Mouse (Mus musculus): ENCODE data around the gene Trappc3.
"Not testable (repeated sequence)": the region's sequence is repeated elsewhere in the genome, so short reads cannot be mapped to it uniquely, and the experiment has no call there.

The Trappc3 gene

DNA sequence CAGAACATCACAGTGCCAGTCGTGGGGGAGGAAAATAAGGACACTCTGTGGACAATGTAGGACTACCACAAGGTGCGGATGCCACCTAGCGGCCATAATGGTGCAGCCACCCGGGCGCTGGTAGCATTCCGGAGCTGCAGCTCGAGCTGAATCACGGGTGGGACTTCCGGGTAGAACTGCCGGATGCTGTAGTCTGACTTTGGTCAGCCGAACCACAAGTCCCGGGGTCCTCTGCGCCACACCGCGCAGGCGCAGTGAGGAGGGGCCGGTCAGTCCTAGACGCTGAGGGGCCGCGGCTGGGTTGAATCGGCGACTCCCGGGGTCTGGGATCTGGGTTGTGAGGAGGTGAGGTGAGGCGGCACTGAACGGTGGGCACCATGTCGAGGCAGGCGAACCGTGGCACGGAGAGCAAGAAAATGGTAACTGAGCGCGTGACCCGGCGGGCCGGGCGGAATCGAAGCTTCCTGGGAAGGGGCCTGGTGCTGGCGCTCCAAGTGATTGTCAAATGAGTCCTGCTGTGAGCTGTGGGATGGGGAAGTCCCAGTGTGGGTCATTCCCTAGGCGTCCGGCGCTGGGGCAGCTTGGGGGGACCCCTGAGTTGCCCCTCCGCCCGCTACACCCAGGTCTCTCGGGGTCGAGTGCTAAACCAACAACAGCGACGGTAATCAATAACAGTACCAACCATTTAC, at the start of gene Trappc3:
TSS of gene Trappc3 (plus strand) at position 207 of the 689 bp plus-strand sequence.
- peak; percentile 99 to 100 for DNase-seq

DNA sequence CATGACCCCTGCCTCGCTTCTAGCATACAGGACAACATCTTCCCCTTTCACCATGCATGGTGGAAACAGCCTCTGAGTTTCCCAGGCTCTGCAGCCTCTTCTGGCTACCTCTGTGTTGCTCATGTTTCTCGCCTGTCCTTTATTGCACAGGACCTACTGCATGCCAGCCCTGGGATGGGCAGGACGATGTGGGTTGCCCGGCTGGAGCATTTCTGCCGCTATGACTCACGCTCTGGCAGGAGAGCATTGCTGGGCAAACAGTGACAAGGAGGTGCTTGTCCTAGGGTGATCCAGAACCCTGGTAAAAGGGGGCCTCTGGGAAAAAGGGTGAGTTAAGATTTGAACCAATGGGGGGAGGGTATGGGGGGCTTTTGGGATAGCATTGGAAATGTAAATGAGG, 44.4 kb upstream of the Trappc3 start:
- DNase-seq, result no peak

DNA sequence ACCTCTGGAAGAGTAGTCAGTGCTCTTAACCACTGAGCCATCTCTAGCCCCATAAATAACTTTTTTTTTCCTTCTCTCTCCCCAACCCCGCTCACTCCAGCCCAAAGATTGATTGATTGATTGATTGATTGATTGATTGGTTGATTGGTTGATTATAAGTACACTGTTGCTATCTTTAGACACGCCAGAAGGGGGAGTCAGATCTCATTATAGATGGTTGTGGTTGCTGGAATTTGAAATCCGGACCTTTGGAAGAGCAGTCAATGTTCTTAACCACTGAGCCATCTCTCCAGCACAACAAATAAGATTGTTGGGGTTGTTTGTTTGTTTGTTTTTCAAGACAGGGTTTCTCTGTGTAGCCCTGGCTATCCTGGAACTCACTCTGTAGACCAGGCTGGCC, 42.6 kb upstream of the Trappc3 start:
- DNase-seq, result not testable (repeated sequence)

DNA sequence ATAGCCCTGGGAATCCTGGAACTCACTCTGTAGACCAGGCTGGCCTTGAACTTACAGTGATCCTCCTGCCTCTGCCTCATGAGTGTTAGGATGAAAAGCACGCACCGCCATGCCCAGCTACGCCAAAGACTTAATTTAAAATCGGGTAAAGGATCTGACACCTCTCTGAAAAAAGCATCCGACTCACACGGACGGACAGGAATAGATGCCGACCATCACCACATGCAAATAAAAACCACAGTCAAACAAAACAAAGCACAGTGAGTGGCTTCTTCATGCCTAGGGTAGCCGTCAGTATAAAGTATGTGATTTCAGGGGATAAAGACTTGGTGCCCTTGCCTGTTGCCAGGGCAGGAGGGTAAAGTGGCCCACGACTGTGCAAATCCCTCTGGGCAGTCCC, 42.1 kb upstream of the Trappc3 start:
- no peak for DNase-seq

DNA sequence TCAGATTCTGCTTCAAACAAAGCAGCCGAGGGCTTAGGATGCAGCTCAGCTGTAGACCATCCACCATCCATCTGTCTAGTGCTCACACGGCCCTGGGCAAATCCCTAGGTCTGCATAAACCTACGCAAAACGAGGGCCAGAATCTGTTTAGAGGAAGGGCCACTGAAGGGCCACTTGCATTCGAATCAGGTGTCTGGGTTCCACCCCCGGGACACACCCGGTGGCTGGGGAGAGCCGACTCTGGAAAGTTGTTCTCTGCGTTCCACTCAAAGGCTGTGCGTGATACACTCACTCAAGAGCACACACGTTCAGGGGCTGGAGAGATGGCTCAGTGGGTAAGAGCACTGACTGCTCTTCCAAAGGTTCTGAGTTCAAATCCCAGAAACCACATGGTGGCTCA, 39.5 kb upstream of the Trappc3 start:
- no peak for DNase-seq

- no peak for DNase-seq
These were observed 35.5 kb upstream of the Trappc3 start for GRCm38 (mm10) chr4:126226640-126227039.

- DNase-seq, result peak; percentile 88 to 97
These were observed 34.9 kb upstream of the Trappc3 start for GRCm38 (mm10) chr4:126227077-126227761.

GRCm38 (mm10) chr4:126228144-126228543, 34.0 kb upstream of the Trappc3 start:
- no peak for DNase-seq

GRCm38 (mm10) chr4:126229900-126230299, 32.2 kb upstream of the Trappc3 start:
- no peak for DNase-seq

DNA sequence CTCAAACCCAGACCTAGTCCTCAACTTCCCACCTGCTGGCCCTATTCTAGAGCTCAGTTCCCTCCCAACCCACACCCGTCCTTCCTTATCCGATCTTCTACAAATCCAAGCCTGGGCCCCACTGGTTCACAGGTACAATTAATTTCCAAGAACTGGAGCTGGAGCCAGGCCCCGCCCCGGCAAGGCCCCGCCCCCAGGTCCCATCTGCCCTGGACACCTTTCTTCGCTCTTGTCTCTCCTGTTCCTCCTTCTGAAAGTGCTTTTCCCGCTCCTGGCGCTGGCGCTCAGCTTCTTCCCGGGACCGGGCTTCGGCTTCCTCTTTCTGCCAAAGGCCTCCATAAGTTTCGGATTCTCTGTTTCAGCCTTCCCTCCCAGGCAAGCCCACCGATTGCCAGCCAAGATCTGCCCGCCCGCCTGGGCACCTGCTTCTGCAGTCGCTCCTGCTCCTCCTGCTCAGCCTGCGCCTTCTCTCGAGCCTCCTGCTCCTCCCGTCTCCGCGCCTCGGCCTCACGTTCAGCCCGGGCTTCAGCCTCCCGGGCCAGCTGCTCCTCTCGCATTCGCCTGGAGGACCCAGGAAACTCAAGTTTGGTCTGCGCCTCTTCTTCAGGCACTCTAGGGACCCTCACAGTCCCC, 28.3 kb upstream of the Trappc3 start:
- DNase-seq, result no peak

- peak; percentile 40 to 62 for DNase-seq
These were observed 27.5 kb upstream of the Trappc3 start for GRCm38 (mm10) chr4:126234496-126235175.

DNA sequence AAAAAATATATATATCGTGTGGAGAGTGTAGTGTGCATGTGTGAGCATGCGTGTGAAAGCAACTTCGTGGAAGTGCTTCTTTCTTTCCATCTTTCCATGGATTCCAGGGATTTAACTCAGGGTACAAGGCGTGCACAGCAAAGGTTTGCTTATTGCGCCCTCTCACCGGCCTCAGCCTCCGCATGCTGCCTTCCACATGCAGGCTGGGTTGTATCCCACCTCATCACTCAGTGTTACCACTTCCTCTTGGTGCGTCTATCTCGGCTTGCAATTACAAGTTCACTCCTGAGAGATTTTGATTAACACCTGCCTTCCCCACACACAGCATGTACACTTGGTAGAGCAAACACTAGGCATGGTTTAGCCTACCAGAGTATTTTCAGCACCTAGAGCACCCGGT, 26.9 kb upstream of the Trappc3 start:
- DNase-seq, result no peak

GRCm38 (mm10) chr4:126236467-126237280, 25.5 kb upstream of the Trappc3 start:
- peak; percentile 81 to 88 for DNase-seq

DNA sequence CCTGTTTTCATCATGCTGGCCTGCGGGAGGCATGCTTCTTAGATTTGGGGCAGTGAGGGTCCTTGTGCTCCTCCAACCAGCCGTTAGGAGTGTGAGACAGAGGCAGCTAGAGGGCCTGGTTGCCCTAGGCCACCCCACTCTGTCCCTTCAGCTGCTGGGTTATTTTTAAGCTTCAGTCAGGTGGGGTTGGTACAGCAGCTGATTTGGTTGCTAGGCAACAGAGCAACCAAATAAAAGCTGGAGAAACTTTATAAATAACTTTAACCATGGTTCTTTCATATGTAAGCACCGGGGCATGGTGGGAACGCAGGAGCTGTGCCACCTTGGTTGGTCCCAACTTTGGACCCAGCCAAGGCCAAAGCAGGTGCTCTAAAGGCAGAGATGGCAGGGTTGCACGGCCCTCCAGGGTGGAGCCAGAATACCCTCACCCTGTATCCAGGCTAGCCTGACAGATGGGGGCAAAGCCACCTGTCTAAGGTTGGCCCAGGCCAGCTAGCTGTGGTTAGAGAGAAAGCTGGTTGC, 24.3 kb upstream of the Trappc3 start:
- peak in 1 of 2 experiments; percentile 57 for DNase-seq

DNA sequence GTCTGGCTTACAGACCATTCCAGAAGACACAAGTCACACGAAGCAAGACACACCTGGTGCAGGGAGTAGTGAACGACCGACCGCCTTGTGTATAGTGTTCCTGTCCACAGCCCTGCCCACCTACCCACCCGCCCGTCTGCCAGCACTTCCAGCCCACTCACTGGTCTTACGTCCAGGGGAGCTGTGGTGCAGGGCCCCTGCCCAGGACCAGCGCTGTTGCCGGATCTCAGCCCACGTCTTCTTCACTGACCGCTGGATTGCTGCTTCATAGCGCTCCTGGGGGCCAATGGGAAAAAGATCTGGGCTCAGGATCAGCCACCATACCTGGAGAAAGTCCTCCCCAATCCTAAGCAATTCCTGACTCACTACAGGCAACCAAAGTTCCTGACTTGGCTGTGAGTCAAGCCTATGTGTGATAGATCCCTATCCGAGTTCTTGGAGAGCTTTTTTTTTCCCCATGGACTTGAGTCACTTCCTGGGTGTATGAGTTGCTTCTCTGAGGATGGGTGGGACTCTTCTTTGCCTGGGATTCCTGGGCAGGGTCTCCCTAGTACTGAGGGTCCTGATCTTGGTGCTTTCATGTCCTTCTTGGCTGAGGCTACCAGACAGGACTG, 22.2 kb upstream of the Trappc3 start:
- DNase-seq, result peak in 1 of 2 experiments; percentile 10

- no peak for DNase-seq
These were observed 20.2 kb upstream of the Trappc3 start for GRCm38 (mm10) chr4:126241956-126242355.

- DNase-seq, result no peak
These were observed 19.6 kb upstream of the Trappc3 start for GRCm38 (mm10) chr4:126242510-126242909.

GRCm38 (mm10) chr4:126246202-126246889, 15.8 kb upstream of the Trappc3 start:
- DNase-seq, result peak in 1 of 2 experiments; percentile 17

GRCm38 (mm10) chr4:126248261-126248868, 13.8 kb upstream of the Trappc3 start:
- DNase-seq, result no peak

GRCm38 (mm10) chr4:126250659-126251058, 11.5 kb upstream of the Trappc3 start:
- peak in 1 of 2 experiments; percentile 31 for DNase-seq
